Mouse (Mus musculus) MEL (cell line): ENCODE data around the gene Rac3. TPM values are rescaled to one million over a fixed set of nuclear protein-coding genes. Genes with fewer than 3 reads are reported as not detected.
"Not testable (repeated sequence)": the region's sequence is repeated elsewhere in the genome, so short reads cannot be mapped to it uniquely, and the experiment has no call there.

Experiments
- DNase-seq: peaks from one replicate; pipeline ENCODE4 v3.0.0; 2011; ENCODE audit warnings: low read depth, low spot score
- H3K27ac ChIP-seq: 2 replicates; pipeline ENCODE4 v1.5.1; 2012; ENCODE audit warnings: low read depth, mild to moderate bottlenecking, control low read depth, low read length, moderate library complexity; ENCODE audit not compliant: control insufficient read depth
- H3K27me3 ChIP-seq, 2 experiments: fragments of 150-350 bp in 1 of 2; sonication (generic) in 1 of 2; 2 replicates each; pipeline ENCODE4 v1.6.1; 2012; ENCODE audit warnings: low read length in 2 of 2, mild to moderate bottlenecking in 2 of 2, improper control_type of control experiment in 1 of 2, moderate library complexity in 1 of 2; ENCODE audit not compliant: insufficient read depth in 2 of 2, control insufficient read depth in 1 of 2
- H3K36me3 ChIP-seq, 2 experiments: 2 replicates each; pipeline ENCODE4 v1.6.1; 2012 to 2014; ENCODE audit warnings: low read length in 2 of 2, improper control_type of control experiment in 1 of 2, inconsistent platforms in 1 of 2, mild to moderate bottlenecking in 1 of 2; ENCODE audit not compliant: insufficient read depth in 2 of 2, control insufficient read depth in 1 of 2
- H3K4me1 ChIP-seq, 2 experiments: fragments of 150-350 bp in 1 of 2; sonication (generic) in 1 of 2; 2 replicates each; pipeline ENCODE4 v1.6.1; 2012; ENCODE audit warnings: low read length in 2 of 2, improper control_type of control experiment in 1 of 2, mild to moderate bottlenecking in 1 of 2; ENCODE audit not compliant: insufficient read depth in 2 of 2, control insufficient read depth in 1 of 2
- H3K4me3 ChIP-seq, 2 experiments: fragments of 150-350 bp in 1 of 2; sonication (generic) in 1 of 2; 2 replicates each; pipeline ENCODE4 v1.5.1; 2012; ENCODE audit warnings: low read depth in 2 of 2, low read length in 2 of 2, mild to moderate bottlenecking in 2 of 2, moderate library complexity in 2 of 2, control low read depth in 1 of 2, improper control_type of control experiment in 1 of 2; ENCODE audit not compliant: control insufficient read depth in 1 of 2, insufficient read depth in 1 of 2
- H3K79me2 ChIP-seq: 2 replicates; pipeline ENCODE4 v1.6.1; 2012; ENCODE audit warnings: mild to moderate bottlenecking, low read length, moderate library complexity; ENCODE audit not compliant: control insufficient read depth, poor library complexity, insufficient read depth
- H3K9ac ChIP-seq: 2 replicates; pipeline ENCODE4 v1.6.1; 2012; ENCODE audit warnings: low read depth, mild to moderate bottlenecking, control low read depth, low read length, moderate library complexity; ENCODE audit not compliant: control insufficient read depth, poor library complexity, severe bottlenecking
- H3K9me3 ChIP-seq: fragments of 150-350 bp; sonication (generic); replicated peaks from 2 replicates; pipeline ENCODE4 v1.6.1; 2012; ENCODE audit warnings: mild to moderate bottlenecking, low read length, improper control_type of control experiment, moderate library complexity; ENCODE audit not compliant: insufficient read depth
- CHD1 ChIP-seq: IDR thresholded peaks from 2 replicates; pipeline ENCODE4 v1.6.1; 2012; ENCODE audit warnings: low read depth, mild to moderate bottlenecking, inconsistent platforms, low read length, improper control_type of control experiment
- HCFC1 ChIP-seq: IDR thresholded peaks from 2 replicates; pipeline ENCODE4 v1.6.1; 2012; ENCODE audit warnings: low read depth, mild to moderate bottlenecking, inconsistent platforms, low read length, improper control_type of control experiment, moderate library complexity
- MAZ ChIP-seq: IDR thresholded peaks from 2 replicates; pipeline ENCODE4 v1.6.1; 2012; ENCODE audit warnings: low read depth, mild to moderate bottlenecking, inconsistent platforms, low read length, improper control_type of control experiment
- POLR2A ChIP-seq, 2 experiments: IDR thresholded peaks; 2 replicates each; pipeline ENCODE4 v1.6.1; 2011 to 2012; ENCODE audit warnings: low read length in 2 of 2, mild to moderate bottlenecking in 2 of 2, control low read depth in 1 of 2, improper control_type of control experiment in 1 of 2, low read depth in 1 of 2, moderate library complexity in 1 of 2; ENCODE audit not compliant: control insufficient read depth in 1 of 2, insufficient read depth in 1 of 2, poor library complexity in 1 of 2
- POLR2AphosphoS5 ChIP-seq: IDR thresholded peaks from 2 replicates; pipeline ENCODE4 v1.6.1; 2012; ENCODE audit warnings: low read depth, borderline replicate concordance, mild to moderate bottlenecking, inconsistent platforms, low read length, moderate library complexity, mixed read lengths
- USF2 ChIP-seq, 2 experiments: IDR thresholded peaks; 2 replicates each; pipeline ENCODE4 v1.6.1; 2011 to 2012; ENCODE audit warnings: improper control_type of control experiment in 2 of 2, low read length in 2 of 2, borderline replicate concordance in 1 of 2, inconsistent platforms in 1 of 2, low read depth in 1 of 2, mild to moderate bottlenecking in 1 of 2; ENCODE audit not compliant: insufficient read depth in 1 of 2
- ZC3H11A ChIP-seq: IDR thresholded peaks from 2 replicates; pipeline ENCODE4 v1.6.1; 2012; ENCODE audit warnings: low read depth, mild to moderate bottlenecking, inconsistent platforms, low read length, improper control_type of control experiment
- polyA plus RNA-seq, 2 experiments: library from polyadenylated mRNA; stranded (reverse) in 1 of 2; unstranded in 1 of 2; fragments of >175 nt in 1 of 2; fragments of >200 nt in 1 of 2; gene quantifications; 2 replicates each; pipeline versions ENCODE4 v1.2.1 to v1.2.4; 2012; ENCODE audit warnings: low replicate concordance in 2 of 2, low read depth in 1 of 2; ENCODE audit not compliant: insufficient read length in 2 of 2, insufficient read depth in 1 of 2, missing spikeins in 1 of 2
- total RNA-seq: library from RNA; depleted of rRNA; stranded (reverse); fragments of 300-350 nt; gene quantifications from 2 replicates; pipeline ENCODE4 v1.2.3, GENCODE M21; 2012

Rac3 gene
- total and polyA plus RNA-seq, 3 experiments: 12.0 to 13.1 TPM; not detected in 1

- H3K36me3 ChIP-seq, H3K27ac ChIP-seq, H3K27me3 ChIP-seq, H3K9me3 ChIP-seq, H3K79me2 ChIP-seq, H3K4me3 ChIP-seq, DNase-seq, H3K9ac ChIP-seq, H3K4me1 ChIP-seq: not testable (repeated sequence)
Measured at GRCm38 (mm10) chr11:120763121-120763999, 42.1 kb downstream of the Rac3 start.

DNA sequence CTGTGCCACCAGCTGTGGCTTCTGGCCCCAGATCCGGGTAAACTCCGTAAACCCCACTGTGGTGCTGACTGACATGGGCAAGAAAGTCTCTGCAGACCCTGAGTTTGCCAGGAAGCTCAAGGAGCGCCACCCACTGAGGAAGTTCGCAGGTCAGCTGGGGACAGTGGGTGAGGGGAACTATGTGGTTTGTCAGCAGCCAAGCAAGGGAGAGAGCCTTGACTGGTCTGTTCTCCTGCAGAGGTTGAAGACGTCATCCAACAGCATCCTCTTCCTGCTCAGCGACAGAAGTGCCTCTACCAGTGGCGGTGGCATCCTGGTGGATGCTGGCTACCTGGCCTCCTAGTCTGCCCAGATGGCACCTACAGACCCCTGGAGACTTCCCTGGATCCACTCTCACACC lies 45.8 kb downstream of the Rac3 start:
- not testable (repeated sequence) for H3K4me3 ChIP-seq, H3K27ac ChIP-seq, H3K9ac ChIP-seq, H3K27me3 ChIP-seq, H3K36me3 ChIP-seq, H3K79me2 ChIP-seq, DNase-seq, H3K9me3 ChIP-seq, H3K4me1 ChIP-seq

- TF ChIP-seq HCFC1 (no peak), USF2 (IDR thresholded peaks at IDR 0.05; ENCODE audit: borderline replicate concordance in 1 of 2, insufficient read depth in 1 of 2, low read depth in 1 of 2, low read length in 2 of 2) (no peak), ZC3H11A (no peak), POLR2A (IDR thresholded peaks at IDR 0.05; ENCODE audit: control insufficient read depth in 1 of 2, insufficient read depth in 1 of 2, low read depth in 1 of 2, low read length in 2 of 2, poor library complexity in 1 of 2) (no peak), POLR2AphosphoS5 (no peak), MAZ (no peak), CHD1 (no peak)
- DNase-seq: no peak
- H3K9ac ChIP-seq: no peak overlapping the region
- no peaks in the 10 kb centered on the region for H3K79me2 ChIP-seq
- H3K27me3 ChIP-seq: no peaks in the 10 kb centered on the region
- H3K36me3 ChIP-seq: no peaks in the 10 kb centered on the region
- H3K27ac ChIP-seq: no peak overlapping the region
- no peaks in the 10 kb centered on the region for H3K4me1 ChIP-seq
- no peaks in the 10 kb centered on the region for H3K9me3 ChIP-seq
- no peak overlapping the region for H3K4me3 ChIP-seq
Measured at GRCm38 (mm10) chr11:120768206-120768605, 46.9 kb downstream of the Rac3 start.
